Mouse (Mus musculus): ENCODE data around the gene Lep. TPM values are rescaled to one million over a fixed set of nuclear protein-coding genes. Genes with fewer than 3 reads are reported as not detected.

Lep gene
- total and polyA plus RNA-seq, 3 experiments = 0.11 TPM; not detected in 2

GRCm38 (mm10) chr6:29099536-29100170, 39.6 kb downstream of the Lep start:
- no peaks in the 10 kb centered on the region for H3K4me1 ChIP-seq (ENCODE audit: insufficient read depth, low read depth, low read length)
- H3K4me3 ChIP-seq (ENCODE audit: low read depth, low read length) = no peak overlapping the region
- H3K36me3 ChIP-seq (replicated peaks) = no peaks in the 10 kb centered on the region
- no peaks in the 10 kb centered on the region; the same call in 1 of the 2 replicates for H3K27me3 ChIP-seq (ENCODE audit: insufficient read depth, low read length)
- DNase-seq (ENCODE audit: low spot score) (no peak), ATAC-seq (ENCODE audit: extremely low read depth, insufficient number of reproducible peaks, low FRiP score, poor library complexity, severe bottlenecking) (no peak)
- H3K9me3 ChIP-seq (replicated peaks) = no peaks in the 10 kb centered on the region
- no peak for TF ChIP-seq POLR2AphosphoS5 (IDR thresholded peaks at IDR 0.05; ENCODE audit: insufficient replicate concordance, low read depth, low read length)
- no peak for TF ChIP-seq CTCF (IDR thresholded peaks at IDR 0.05; ENCODE audit: low read depth, low read length)
- no peak for TF ChIP-seq GATA1 (IDR thresholded peaks at IDR 0.05; ENCODE audit: borderline replicate concordance, low read length)
- no peak for TF ChIP-seq TAL1 (conservative IDR thresholded peaks at IDR 0.05; ENCODE audit: low read depth, low read length)
- no peak for TF ChIP-seq GATA2 (IDR thresholded peaks at IDR 0.05; ENCODE audit: borderline replicate concordance, low read depth, low read length)

DNA sequence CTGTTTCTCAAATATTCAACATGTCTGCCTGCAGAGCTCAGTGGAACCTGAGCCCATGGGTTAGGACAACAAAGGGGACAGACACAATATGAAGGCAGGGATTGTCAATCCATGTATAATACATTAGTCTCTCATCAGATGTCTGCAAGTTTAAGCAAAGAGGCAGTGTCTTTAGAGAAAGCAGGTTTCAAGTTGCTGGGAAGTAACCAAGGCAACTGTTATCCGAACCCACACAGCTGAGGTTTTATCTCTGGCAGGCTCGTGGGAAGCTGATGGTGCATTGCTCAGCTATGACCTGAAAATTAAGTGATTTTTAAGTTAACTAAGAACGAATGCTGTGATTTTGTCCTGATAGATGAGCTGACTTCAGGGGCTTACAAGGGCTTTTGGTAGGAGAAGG, 40.4 kb downstream of the Lep start:
- Histone ChIP-seq H3K36me3 (replicated peaks) (no peaks in the 10 kb centered on the region), H3K4me1 (ENCODE audit: insufficient read depth, low read depth, low read length) (no peaks in the 10 kb centered on the region), H3K4me3 (ENCODE audit: low read depth, low read length) (no peak overlapping the region), H3K9me3 (replicated peaks) (no peaks in the 10 kb centered on the region), H3K27me3 (ENCODE audit: insufficient read depth, low read length) (peaks cover 3% of the 10 kb centered on the region)
- DNase-seq (ENCODE audit: low spot score) (no peak), ATAC-seq (ENCODE audit: extremely low read depth, insufficient number of reproducible peaks, low FRiP score, poor library complexity, severe bottlenecking) (no peak)
- TF ChIP-seq GATA2 (IDR thresholded peaks at IDR 0.05; ENCODE audit: borderline replicate concordance, low read depth, low read length) (no peak), CTCF (IDR thresholded peaks at IDR 0.05; ENCODE audit: low read depth, low read length) (no peak), GATA1 (IDR thresholded peaks at IDR 0.05; ENCODE audit: borderline replicate concordance, low read length) (no peak), TAL1 (conservative IDR thresholded peaks at IDR 0.05; ENCODE audit: low read depth, low read length) (no peak), POLR2AphosphoS5 (IDR thresholded peaks at IDR 0.05; ENCODE audit: insufficient replicate concordance, low read depth, low read length) (no peak)

DNA sequence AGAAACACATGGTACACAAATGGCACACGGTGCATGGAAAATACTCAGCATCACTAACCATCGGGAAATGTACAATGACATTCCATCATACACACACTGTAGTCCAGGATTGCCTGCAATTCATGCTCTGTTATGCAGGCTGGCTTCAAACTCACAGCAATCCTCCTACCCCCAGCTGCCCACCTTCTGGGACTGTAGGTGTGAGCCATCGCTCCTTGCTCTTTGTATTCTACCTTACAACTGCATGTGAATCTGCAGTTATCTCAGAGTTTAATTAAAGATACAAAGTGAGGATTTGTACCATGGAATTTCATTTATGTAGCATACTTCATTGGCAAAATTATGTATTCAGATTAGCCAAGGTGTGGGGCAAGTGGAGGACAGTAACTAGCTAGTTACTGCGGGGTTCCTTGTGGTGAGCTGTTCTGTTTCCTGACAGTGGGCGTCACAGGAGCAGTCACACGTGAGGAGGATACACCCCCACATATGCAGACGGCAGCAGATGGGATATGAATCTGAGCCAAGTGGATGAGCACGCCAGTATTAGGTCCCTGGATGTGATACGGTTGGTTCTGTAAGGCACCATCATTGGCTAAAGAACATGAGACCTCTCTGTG, 41.3 kb downstream of the Lep start:
- Histone ChIP-seq H3K36me3 (replicated peaks) (no peaks in the 10 kb centered on the region), H3K27me3 (ENCODE audit: insufficient read depth, low read length) (peaks cover 8% of the 10 kb centered on the region), H3K4me1 (ENCODE audit: insufficient read depth, low read depth, low read length) (no peaks in the 10 kb centered on the region), H3K9me3 (replicated peaks) (no peaks in the 10 kb centered on the region), H3K4me3 (ENCODE audit: low read depth, low read length) (no peak overlapping the region)
- ATAC-seq (ENCODE audit: extremely low read depth, insufficient number of reproducible peaks, low FRiP score, poor library complexity, severe bottlenecking) (no peak), DNase-seq (ENCODE audit: low spot score) (no peak)
- TF ChIP-seq GATA2 (IDR thresholded peaks at IDR 0.05; ENCODE audit: borderline replicate concordance, low read depth, low read length) = no peak
- no peak for TF ChIP-seq CTCF (IDR thresholded peaks at IDR 0.05; ENCODE audit: low read depth, low read length)
- TF ChIP-seq GATA1 (IDR thresholded peaks at IDR 0.05; ENCODE audit: borderline replicate concordance, low read length) = no peak
- TF ChIP-seq TAL1 (conservative IDR thresholded peaks at IDR 0.05; ENCODE audit: low read depth, low read length) = no peak
- no peak for TF ChIP-seq POLR2AphosphoS5 (IDR thresholded peaks at IDR 0.05; ENCODE audit: insufficient replicate concordance, low read depth, low read length)

- peaks cover 13% of the 10 kb centered on the region for H3K27me3 ChIP-seq (ENCODE audit: insufficient read depth, low read length)
- no peaks in the 10 kb centered on the region for H3K36me3 ChIP-seq (replicated peaks)
- H3K4me3 ChIP-seq (ENCODE audit: low read depth, low read length) = no peak overlapping the region
- TF ChIP-seq POLR2AphosphoS5 (IDR thresholded peaks at IDR 0.05; ENCODE audit: insufficient replicate concordance, low read depth, low read length) (no peak), GATA2 (IDR thresholded peaks at IDR 0.05; ENCODE audit: borderline replicate concordance, low read depth, low read length) (no peak), CTCF (IDR thresholded peaks at IDR 0.05; ENCODE audit: low read depth, low read length) (no peak), TAL1 (conservative IDR thresholded peaks at IDR 0.05; ENCODE audit: low read depth, low read length) (no peak), GATA1 (IDR thresholded peaks at IDR 0.05; ENCODE audit: borderline replicate concordance, low read length) (no peak)
- no peaks in the 10 kb centered on the region for H3K4me1 ChIP-seq (ENCODE audit: insufficient read depth, low read depth, low read length)
- DNase-seq (ENCODE audit: low spot score) (no peak), ATAC-seq (ENCODE audit: extremely low read depth, insufficient number of reproducible peaks, low FRiP score, poor library complexity, severe bottlenecking) (no peak)
- peaks cover 13% of the 10 kb centered on the region for H3K9me3 ChIP-seq (replicated peaks)
Observed at GRCm38 (mm10) chr6:29108376-29108775, 48.4 kb downstream of the Lep start.

DNA sequence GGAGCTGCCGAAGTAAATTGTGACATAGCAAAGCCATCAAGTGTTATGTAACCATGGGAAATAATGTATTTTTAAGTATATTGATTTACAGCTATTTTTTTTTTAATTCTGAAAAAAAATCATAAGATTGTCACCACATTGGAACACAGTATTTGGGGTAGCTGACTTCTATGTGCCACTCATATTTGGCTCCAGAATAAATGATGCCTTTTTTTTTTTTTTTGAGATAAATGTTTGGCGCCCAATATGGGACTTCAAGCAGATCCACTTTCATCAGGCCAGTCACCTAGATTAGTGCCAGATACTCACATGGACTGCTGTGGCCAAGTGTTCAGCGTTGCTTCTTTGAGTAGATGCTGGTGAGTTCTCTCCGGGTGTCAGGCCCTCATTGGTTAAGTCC, 51.5 kb downstream of the Lep start:
- Histone ChIP-seq H3K27me3 (ENCODE audit: insufficient read depth, low read length) (0 out of 2 replicates have a peak, but pooled peaks cover 5% of the 10 kb centered on the region), H3K9me3 (replicated peaks) (peaks cover 13% of the 10 kb centered on the region), H3K4me3 (ENCODE audit: low read depth, low read length) (no peak overlapping the region), H3K36me3 (replicated peaks) (no peaks in the 10 kb centered on the region), H3K4me1 (ENCODE audit: insufficient read depth, low read depth, low read length) (0 out of 2 replicates have a peak, but pooled peaks cover 2% of the 10 kb centered on the region)
- no peak for TF ChIP-seq GATA1 (IDR thresholded peaks at IDR 0.05; ENCODE audit: borderline replicate concordance, low read length)
- no peak for TF ChIP-seq TAL1 (conservative IDR thresholded peaks at IDR 0.05; ENCODE audit: low read depth, low read length)
- no peak for TF ChIP-seq POLR2AphosphoS5 (IDR thresholded peaks at IDR 0.05; ENCODE audit: insufficient replicate concordance, low read depth, low read length)
- no peak for TF ChIP-seq CTCF (IDR thresholded peaks at IDR 0.05; ENCODE audit: low read depth, low read length)
- no peak for TF ChIP-seq GATA2 (IDR thresholded peaks at IDR 0.05; ENCODE audit: borderline replicate concordance, low read depth, low read length)
- no peak for DNase-seq (ENCODE audit: low spot score)
- no peak for ATAC-seq (ENCODE audit: extremely low read depth, insufficient number of reproducible peaks, low FRiP score, poor library complexity, severe bottlenecking)

- Histone ChIP-seq H3K4me1 (ENCODE audit: insufficient read depth, low read depth, low read length) (0 out of 2 replicates have a peak, but pooled peaks cover 2% of the 10 kb centered on the region), H3K4me3 (ENCODE audit: low read depth, low read length) (no peak overlapping the region), H3K9me3 (replicated peaks) (peaks cover 12% of the 10 kb centered on the region), H3K36me3 (replicated peaks) (no peaks in the 10 kb centered on the region), H3K27me3 (ENCODE audit: insufficient read depth, low read length) (peaks cover 7% of the 10 kb centered on the region)
- ATAC-seq (ENCODE audit: extremely low read depth, insufficient number of reproducible peaks, low FRiP score, poor library complexity, severe bottlenecking) (no peak), DNase-seq (ENCODE audit: low spot score) (no peak)
- TF ChIP-seq TAL1 (conservative IDR thresholded peaks at IDR 0.05; ENCODE audit: low read depth, low read length) = no peak
- TF ChIP-seq GATA2 (IDR thresholded peaks at IDR 0.05; ENCODE audit: borderline replicate concordance, low read depth, low read length) = no peak
- TF ChIP-seq POLR2AphosphoS5 (IDR thresholded peaks at IDR 0.05; ENCODE audit: insufficient replicate concordance, low read depth, low read length) = no peak
- TF ChIP-seq GATA1 (IDR thresholded peaks at IDR 0.05; ENCODE audit: borderline replicate concordance, low read length) = no peak
- no peak for TF ChIP-seq CTCF (IDR thresholded peaks at IDR 0.05; ENCODE audit: low read depth, low read length)
Observed at GRCm38 (mm10) chr6:29115756-29116155, 55.7 kb downstream of the Lep start.
